Mouse (Mus musculus) gastrocnemius, postnatal 25 days (tissue): ENCODE data around the gene Trim62. TPM values are rescaled to one million over a fixed set of nuclear protein-coding genes. Genes with fewer than 3 reads are reported as not detected.
"Not testable (repeated sequence)": the region's sequence is repeated elsewhere in the genome, so short reads cannot be mapped to it uniquely, and the experiment has no call there.

Experiments
- DNase-seq: peaks from one replicate; pipeline ENCODE4 v3.0.0; 2022
- long read RNA-seq, 2 experiments: library from polyadenylated mRNA; stranded (forward); transcript quantifications; one replicate each; pipeline ENCODE4 v2.0.0; 2021
- total RNA-seq, 2 experiments: library from RNA; stranded (reverse); gene quantifications; 1 replicate in 1 of 2; 2 replicates in 1 of 2; pipeline ENCODE4 v1.2.3; 2021

Trim62 gene
- under 1 TPM; 0.59 to 0.88 TPM for total RNA-seq
- long read RNA-seq, experiment 1 = 0 reads
- long read RNA-seq, experiment 2, partial matches to known transcripts = 0 of 1 reads
- long read RNA-seq, experiment 2, other reads (novel, unspliced or antisense) = 0 of 1 reads

DNA sequence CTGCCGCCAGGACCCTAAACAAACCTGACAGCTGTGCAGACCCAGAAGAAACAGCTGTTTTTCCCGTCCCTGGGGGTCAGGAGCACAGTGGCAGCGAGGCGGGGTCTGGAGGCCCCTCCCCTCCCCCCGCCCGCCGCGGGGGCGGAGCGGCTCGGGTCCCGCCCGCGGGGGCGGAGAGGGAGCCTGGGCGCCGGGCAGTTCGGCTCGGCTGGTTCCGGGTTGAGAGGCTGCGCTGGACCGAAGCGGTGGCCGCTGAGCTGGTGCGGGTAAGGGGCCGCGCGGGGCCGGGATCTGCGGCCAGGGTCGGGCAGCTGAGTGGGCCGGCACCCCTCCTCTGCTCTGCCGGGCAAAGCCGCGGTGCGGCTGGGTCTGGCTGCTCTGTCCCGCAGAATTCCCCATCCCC lies at the start of gene Trim62:
TSS of gene Trim62 (plus strand) at position 202 of the 403 bp plus-strand sequence.
- DNase-seq = peak; percentile 86

- no peak for DNase-seq
These were observed 45.2 kb upstream of the Trim62 start for GRCm38 (mm10) chr4:128838202-128838601.

DNA sequence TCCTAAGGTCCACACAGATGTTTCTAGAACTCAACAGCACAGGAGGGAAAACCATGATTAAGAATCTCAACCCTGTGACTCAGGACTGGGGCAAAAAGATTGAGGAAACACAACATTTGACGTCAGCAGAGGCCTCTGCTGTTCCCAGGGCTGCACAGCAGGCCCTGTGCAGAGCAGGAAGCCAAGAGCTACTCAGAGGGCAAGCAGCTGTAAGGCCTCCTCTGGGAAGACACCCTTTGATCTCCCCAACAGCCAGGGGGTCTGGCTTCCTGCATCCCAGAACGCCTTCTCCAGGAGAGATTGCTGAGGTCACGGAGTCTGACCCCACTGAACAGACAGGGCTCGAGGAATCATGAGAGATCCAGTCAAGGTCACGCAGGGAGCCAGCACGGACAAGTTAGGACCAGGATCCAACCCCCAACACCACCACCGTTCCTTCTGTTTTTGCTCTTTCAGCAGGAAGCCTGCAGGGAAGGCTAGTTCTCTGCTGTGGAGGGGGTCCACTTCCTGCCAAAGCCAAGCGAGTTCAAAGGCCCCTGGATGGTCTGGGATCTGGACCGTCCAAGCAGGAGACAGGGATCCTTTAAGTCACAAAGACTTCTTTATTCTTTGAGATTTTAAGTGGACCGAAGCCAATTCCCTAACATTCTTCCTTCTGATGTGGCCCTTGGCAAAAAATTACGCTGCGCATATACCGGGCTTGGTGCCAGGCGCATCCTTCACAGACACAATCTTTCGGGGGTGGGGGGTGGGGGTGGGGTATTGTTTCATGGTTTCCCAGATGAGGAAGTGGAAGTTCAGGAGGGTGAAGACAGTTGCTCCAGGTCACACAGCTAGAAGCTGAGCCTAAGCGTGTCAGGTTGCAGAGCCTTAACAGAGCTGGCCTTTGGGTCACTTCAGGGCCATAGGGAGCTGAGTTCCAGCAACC lies 43.3 kb upstream of the Trim62 start:
- DNase-seq = peak; percentile 38

- no peak for DNase-seq
These were observed 42.1 kb upstream of the Trim62 start for GRCm38 (mm10) chr4:128841259-128841658.

GRCm38 (mm10) chr4:128844566-128844965 lies 38.8 kb upstream of the Trim62 start:
- DNase-seq = no peak

DNA sequence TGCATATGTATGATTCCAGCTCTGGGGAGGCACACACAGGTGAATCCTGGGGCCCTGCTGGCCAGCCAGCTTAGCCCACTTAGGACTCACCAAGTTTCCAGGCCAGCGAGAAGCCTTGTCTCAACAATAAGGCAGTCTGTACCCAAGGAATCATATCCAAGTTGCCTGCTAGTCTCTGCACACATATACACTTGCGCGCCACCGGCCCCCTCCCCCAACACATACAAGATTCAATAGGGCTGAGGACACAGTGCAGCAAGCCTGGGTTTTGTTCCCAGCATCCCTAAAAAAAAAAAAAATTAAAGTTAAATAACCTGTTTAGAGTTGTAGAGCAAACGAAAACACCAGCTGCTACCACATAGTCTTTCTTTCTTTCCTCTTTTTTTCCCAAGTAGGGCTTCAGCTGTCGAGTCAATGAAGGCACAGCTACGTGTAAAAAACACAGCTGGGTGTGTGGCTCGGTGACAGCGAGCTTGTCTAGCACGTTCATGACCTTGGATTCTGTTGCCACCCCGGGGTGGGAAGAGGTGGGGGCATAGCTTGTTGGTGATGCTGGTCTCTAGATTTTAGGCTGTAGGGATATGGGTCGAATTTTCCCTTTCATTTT lies 37.9 kb upstream of the Trim62 start:
- no peak for DNase-seq

DNA sequence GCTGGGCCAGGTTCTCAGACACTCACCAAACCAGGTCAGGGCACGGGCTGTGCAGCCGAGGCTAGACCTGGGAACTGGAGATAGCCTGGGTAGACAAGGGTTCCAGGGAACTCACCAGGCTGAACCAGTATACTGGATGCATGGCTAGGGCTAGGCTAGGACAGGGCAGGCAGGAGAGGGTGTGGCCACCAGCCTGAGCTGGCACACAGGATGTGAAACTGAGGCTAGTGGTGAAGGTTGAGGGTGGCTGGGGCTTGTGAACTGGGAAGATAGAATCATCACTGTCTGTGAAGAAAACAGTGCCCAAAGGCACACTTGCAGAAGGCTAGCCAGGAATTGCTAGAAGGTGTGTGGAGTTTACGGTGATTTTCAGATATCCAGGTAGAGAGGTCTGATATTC lies 34.4 kb upstream of the Trim62 start:
- no peak for DNase-seq

GRCm38 (mm10) chr4:128849686-128850085 lies 33.7 kb upstream of the Trim62 start:
- no peak for DNase-seq

DNA sequence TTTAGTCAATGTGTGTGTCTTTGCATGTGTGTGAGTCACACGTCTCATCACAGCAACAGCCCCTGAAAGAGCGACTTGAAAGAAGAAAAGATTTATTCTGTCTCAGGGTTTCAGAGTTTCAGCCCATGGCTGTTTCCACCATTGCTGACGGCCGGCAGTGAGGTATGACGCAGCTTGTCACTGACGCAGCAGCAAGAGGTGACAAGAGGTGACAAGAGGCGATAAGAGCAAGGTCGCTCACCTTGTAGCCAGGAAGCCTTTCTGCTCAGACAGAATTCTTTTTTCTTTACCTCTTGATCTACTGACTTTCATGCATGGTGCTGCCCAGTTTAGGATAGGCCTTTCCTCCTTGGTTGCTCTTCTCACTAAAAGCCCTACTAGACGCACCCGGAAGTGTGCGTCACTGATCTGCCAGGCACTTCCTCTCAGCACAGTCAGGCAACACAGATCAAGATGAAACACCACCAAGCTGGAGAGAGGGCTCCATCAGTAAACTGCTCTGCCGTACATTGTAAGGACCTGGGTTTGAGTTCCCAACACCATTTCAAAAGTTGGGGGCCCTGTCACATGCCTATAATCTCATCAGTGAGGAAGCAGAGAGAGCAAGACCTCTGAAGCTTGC lies 31.0 kb upstream of the Trim62 start:
- no peak for DNase-seq

GRCm38 (mm10) chr4:128853117-128853516 lies 30.3 kb upstream of the Trim62 start:
- DNase-seq = no peak

GRCm38 (mm10) chr4:128855613-128856040 lies 27.8 kb upstream of the Trim62 start:
- DNase-seq = no peak

DNA sequence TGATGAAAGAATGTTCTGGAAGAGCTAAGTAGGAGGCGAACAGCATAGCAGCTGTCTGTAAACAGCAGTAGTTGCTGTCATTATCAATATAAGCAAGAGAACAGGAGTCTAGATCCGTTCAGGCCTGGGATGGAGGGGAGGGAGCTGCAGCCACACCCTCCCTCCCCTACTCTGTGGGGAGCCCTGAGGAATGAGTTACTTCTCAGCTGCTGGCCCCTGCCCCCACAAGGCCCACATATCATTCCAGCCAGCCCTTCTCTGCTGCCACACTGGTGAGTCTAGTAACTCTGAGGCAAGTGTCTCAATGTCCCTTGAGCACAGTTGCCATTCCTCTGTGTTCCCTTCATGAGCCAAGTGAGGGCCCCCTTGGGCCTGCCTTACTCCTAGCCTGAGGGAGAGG lies 26.2 kb upstream of the Trim62 start:
- no peak for DNase-seq

DNA sequence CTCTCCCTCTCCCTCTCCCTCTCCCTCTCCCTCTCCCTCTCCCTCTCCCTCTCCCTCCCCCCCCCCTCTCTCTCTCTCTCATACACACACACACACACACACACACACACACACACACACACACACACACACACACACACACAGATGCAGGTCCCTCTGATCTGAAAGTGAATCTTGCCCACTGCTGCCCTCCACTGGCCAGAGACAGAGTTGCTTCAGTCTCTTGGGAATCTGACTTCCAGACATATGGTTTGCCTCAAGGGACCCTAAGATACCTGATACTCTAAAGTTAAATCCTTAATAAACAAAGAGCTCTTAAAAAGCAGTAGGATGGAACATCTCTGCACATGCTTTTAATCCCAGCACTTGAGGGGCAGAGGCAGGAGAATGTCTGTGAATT lies 25.2 kb upstream of the Trim62 start:
- not testable (repeated sequence) for DNase-seq

DNA sequence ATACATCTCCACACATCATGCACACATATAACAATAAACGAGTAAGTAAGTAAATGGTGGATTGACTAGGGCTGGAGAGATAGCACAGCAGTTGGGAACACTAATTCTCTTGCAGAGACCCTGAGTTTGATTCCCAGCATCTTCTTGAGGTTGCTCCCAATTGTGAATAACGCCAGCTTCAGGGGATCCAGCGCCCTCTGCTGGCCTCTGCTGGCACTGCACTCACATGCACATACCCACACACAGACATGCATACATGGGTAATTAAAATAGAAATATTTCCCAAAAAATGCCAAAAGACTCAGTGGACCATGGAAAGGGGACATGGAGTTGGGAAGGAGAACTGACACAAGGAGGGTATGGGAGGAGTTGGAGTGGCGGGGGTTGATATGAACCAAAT lies 24.5 kb upstream of the Trim62 start:
- no peak for DNase-seq

- no peak for DNase-seq
These were observed 10.4 kb upstream of the Trim62 start for GRCm38 (mm10) chr4:128872992-128873391.

DNA sequence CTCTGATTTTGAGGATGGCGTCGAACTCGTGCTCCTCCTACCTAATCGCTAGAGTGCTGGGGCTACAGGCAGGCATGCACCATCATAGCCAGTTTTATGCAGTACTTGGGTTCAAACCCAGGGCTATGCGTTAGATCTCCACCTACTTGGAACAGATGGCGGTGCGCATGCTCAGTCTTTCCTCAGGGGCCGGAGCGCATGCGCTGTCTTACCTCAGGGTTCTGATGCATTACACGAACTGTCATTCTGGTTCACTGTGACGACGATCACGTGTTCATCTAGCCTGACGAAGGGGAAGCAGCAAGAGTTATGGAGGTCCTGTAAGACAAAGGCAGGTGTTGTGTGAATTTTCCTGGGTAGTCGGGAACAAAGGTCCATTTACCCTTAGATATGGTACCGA lies 9.3 kb upstream of the Trim62 start:
- DNase-seq = no peak

DNA sequence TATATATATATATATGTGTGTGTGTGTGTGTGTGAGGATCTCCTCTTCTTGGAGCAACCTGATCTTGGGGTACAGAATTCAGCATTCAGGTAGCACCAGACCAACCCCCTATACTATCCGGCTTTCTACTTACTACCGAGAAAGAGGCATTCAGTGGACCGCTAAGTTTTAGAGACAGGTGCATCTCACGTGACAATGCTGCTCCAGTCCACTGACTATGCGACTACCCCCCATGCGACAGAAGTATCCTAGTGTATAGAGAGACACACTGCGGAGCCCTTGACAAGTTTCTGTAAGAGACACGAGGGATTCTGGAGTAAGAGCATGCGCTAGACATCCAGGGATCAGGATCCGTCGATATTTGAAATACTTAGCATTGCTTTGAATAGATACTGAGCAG lies 7.9 kb upstream of the Trim62 start:
- DNase-seq = no peak

GRCm38 (mm10) chr4:128877520-128877919 lies 5.9 kb upstream of the Trim62 start:
- DNase-seq = no peak

GRCm38 (mm10) chr4:128878901-128879491 lies 4.4 kb upstream of the Trim62 start:
- DNase-seq = no peak

DNA sequence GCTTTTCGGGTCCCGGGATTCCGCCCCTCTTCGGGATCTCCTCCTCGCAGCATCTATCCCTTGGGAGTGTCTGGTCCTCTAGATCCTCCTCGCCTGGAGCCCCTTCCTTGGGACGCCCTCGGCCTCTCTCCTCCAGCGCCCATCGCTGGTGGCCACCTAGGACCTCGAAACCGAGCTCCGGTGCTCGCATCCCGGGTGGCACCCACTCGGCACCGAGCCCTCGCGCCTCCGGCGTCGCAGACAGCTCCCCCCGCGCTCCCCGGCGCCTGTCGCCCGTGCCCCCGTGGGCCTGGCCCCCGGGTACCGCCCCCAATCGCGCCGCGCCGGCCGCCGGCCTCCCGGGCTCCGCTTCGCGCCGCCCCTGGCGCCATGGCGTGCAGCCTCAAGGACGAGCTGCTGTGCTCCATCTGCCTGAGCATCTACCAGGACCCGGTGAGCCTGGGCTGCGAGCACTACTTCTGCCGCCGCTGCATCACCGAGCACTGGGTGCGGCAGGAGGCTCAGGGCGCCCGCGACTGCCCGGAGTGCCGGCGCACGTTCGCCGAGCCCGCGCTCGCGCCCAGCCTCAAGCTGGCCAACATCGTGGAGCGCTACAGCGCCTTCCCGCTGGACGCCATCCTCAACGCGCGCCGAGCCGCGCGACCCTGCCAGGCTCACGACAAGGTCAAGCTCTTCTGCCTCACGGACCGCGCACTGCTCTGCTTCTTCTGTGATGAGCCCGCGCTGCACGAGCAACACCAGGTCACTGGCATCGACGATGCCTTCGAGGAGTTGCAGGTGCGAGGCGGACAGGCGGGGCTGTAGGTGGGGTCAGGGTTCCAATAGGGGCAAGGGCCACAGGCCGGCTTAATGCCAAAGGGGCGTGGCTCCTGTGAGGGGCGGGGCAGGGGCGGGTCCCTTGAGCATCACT lies 676 bp downstream of the Trim62 start:
- peak; percentile 39 for DNase-seq

DNA sequence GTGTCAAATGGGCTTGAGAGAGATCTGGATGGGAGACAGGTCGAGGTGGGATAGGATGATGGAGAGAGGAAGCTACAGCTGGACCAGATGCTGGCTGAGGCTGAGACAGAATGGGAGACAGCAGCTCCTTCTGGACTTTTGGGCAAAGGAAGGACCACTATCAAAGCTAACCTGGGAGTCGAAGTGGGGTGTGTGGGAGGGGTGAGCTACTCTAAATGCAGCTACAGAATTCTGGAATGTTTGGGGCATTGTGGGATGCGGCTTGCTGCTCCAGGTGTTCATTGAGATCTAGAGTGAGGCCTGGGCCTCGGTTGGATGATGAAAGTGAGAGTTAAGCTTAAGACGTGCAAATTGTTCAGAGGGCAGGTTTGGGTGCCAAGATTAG lies 1.3 kb downstream of the Trim62 start:
- DNase-seq = no peak
